Mouse (Mus musculus): Measurements from ENCODE around the gene Iqschfp.
A peak's percentile ranks its signal among the peaks of the same experiment; 100 is the strongest.

Iqschfp gene

GRCm38 (mm10) chr3:68243239-68243638 lies 351.2 kb downstream of the Iqschfp start:
- no peak for DNase-seq

- no peak for DNase-seq
Observed at GRCm38 (mm10) chr3:68246154-68246553, 354.1 kb downstream of the Iqschfp start.

- no peak for DNase-seq
Observed at GRCm38 (mm10) chr3:68250589-68250988, 358.6 kb downstream of the Iqschfp start.

- no peak for DNase-seq
Observed at GRCm38 (mm10) chr3:68252335-68252734, 360.3 kb downstream of the Iqschfp start.

GRCm38 (mm10) chr3:68262304-68262703 lies 370.3 kb downstream of the Iqschfp start:
- DNase-seq = no peak

- DNase-seq = no peak
Observed at GRCm38 (mm10) chr3:68267905-68268304, 375.9 kb downstream of the Iqschfp start.

- no peak for DNase-seq
Observed at GRCm38 (mm10) chr3:68269251-68269650, 377.2 kb downstream of the Iqschfp start.

- DNase-seq = no peak
Observed at GRCm38 (mm10) chr3:68270246-68270645, 378.2 kb downstream of the Iqschfp start.

GRCm38 (mm10) chr3:68271457-68271856 lies 379.4 kb downstream of the Iqschfp start:
- DNase-seq = no peak

- DNase-seq = no peak
Observed at GRCm38 (mm10) chr3:68271881-68272280, 379.8 kb downstream of the Iqschfp start.

- no peak for DNase-seq
Observed at GRCm38 (mm10) chr3:68282844-68283594, 391.0 kb downstream of the Iqschfp start.

GRCm38 (mm10) chr3:68283595-68283991 lies 391.6 kb downstream of the Iqschfp start:
- DNase-seq = no peak

- DNase-seq = no peak
Observed at GRCm38 (mm10) chr3:68284500-68284899, 392.5 kb downstream of the Iqschfp start.

- no peak for DNase-seq
Observed at GRCm38 (mm10) chr3:68296752-68297151, 404.7 kb downstream of the Iqschfp start.

GRCm38 (mm10) chr3:68305647-68306046 lies 413.6 kb downstream of the Iqschfp start:
- DNase-seq = no peak

- DNase-seq = no peak
Observed at GRCm38 (mm10) chr3:68306726-68307125, 414.7 kb downstream of the Iqschfp start.

- DNase-seq = no peak
Observed at GRCm38 (mm10) chr3:68325575-68325974, 433.5 kb downstream of the Iqschfp start.

- no peak for DNase-seq
Observed at GRCm38 (mm10) chr3:68332515-68332914, 440.5 kb downstream of the Iqschfp start.

GRCm38 (mm10) chr3:68335501-68335900 lies 443.5 kb downstream of the Iqschfp start:
- DNase-seq = no peak

GRCm38 (mm10) chr3:68350624-68351023 lies 458.6 kb downstream of the Iqschfp start:
- DNase-seq = no peak

GRCm38 (mm10) chr3:68351461-68351860 lies 459.4 kb downstream of the Iqschfp start:
- no peak for DNase-seq

GRCm38 (mm10) chr3:68352961-68353360 lies 460.9 kb downstream of the Iqschfp start:
- no peak for DNase-seq

GRCm38 (mm10) chr3:68353492-68353891 lies 461.5 kb downstream of the Iqschfp start:
- DNase-seq = peak; percentile 38 to 39

GRCm38 (mm10) chr3:68356516-68356915 lies 464.5 kb downstream of the Iqschfp start:
- no peak for DNase-seq

GRCm38 (mm10) chr3:68368029-68368428 lies 476.0 kb downstream of the Iqschfp start:
- no peak for DNase-seq

Measured in kidney, adult 8-10 months (tissue).